Mouse (Mus musculus) stomach, postnatal 0 days (tissue): ENCODE results near the gene 4933407L21Rik.

ENCODE experiments used
- CTCF ChIP-seq: IDR thresholded peaks from 2 replicates; pipeline ENCODE4 v1.5.1; 2016; ENCODE audit warnings: antibody characterized with exemption, low read depth, mild to moderate bottlenecking, moderate library complexity
- EP300 ChIP-seq: optimal IDR thresholded peaks from 2 replicates; pipeline ENCODE3; 2016; ENCODE audit warnings: antibody characterized with exemption

DNA sequence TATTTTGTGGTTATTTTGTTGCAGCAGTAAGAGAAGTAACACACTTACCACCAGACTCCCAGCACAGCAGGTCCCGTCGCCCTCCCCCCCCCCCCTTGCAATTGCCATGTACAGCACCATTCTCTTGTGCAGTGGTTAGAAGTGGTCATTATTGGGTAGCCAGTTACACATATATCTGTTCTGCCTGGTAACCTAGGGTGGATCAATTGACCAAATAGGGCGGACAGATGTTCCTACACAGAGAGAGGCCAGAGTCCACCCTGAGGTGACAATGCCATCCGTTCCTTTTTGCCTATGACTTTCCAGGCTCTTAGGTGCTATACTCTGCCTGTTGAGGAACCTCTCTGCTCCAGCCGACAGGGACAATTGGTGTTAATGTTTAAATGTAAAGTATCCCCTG, 3.1 kb upstream of the 4933407L21Rik start:
- TF ChIP-seq EP300 (no peak), CTCF (no peak)
